Mouse (Mus musculus) midbrain, embryonic 11.5 days (tissue): ENCODE data around the gene Mroh2a. TPM values are rescaled to one million over a fixed set of nuclear protein-coding genes. Genes with fewer than 3 reads are reported as not detected.

Experiments used
- ATAC-seq: fragments of 200-750 bp; cut with Nextera tagmentation; 2 replicates; pipeline ENCODE4 v1.8.0; 2017; ENCODE audit warnings: moderate TSS enrichment, moderate library complexity; ENCODE audit not compliant: low FRiP score
- DNase-seq: peaks from one replicate; pipeline ENCODE4 v3.0.0; 2015; ENCODE audit warnings: low spot score; ENCODE audit errors: missing footprints
- H3K27ac ChIP-seq: fragments of 300-500 bp; sonication (generic); 2 replicates; pipeline ENCODE4 v1.5.1; 2014; ENCODE audit warnings: low read depth, low read length
- H3K27me3 ChIP-seq: fragments of 300-500 bp; sonication (generic); 2 replicates; pipeline ENCODE4 v1.6.1; 2014; ENCODE audit warnings: mild to moderate bottlenecking, low read length, moderate library complexity, mixed read lengths; ENCODE audit not compliant: control insufficient read depth, insufficient read depth
- H3K36me3 ChIP-seq: fragments of 300-500 bp; sonication (generic); 2 replicates; pipeline ENCODE4 v1.6.1; 2014; ENCODE audit warnings: mild to moderate bottlenecking, low read length, moderate library complexity, mixed read lengths; ENCODE audit not compliant: control insufficient read depth, insufficient read depth
- H3K4me1 ChIP-seq: fragments of 300-500 bp; sonication (generic); 2 replicates; pipeline ENCODE4 v1.6.1; 2014; ENCODE audit warnings: low read length; ENCODE audit not compliant: control insufficient read depth, insufficient read depth
- H3K4me2 ChIP-seq: fragments of 300-500 bp; sonication (generic); 2 replicates; pipeline ENCODE4 v1.6.1; 2014; ENCODE audit warnings: mild to moderate bottlenecking, moderate library complexity
- H3K4me3 ChIP-seq: fragments of 300-500 bp; sonication (generic); 2 replicates; pipeline ENCODE4 v1.5.1; 2014; ENCODE audit warnings: low read depth, low read length
- H3K9ac ChIP-seq: fragments of 300-500 bp; sonication (generic); 2 replicates; pipeline ENCODE4 v1.6.1; 2014; ENCODE audit warnings: low read length
- H3K9me3 ChIP-seq: fragments of 300-500 bp; sonication (generic); 2 replicates; pipeline ENCODE4 v1.6.1; 2016; ENCODE audit warnings: low read length; ENCODE audit not compliant: control insufficient read depth
- WGBS: fragments of 180-500 bp; shearing (Covaris S2); extraction: QIAGEN DNeasy Blood & Tissue Kit; methylation state at CpG from one replicate; pipeline ENCODE4 v1.1.7; 2014; 5-methylcytosine and 5-hydroxymethylcytosine counted together
- polyA plus RNA-seq: library from polyadenylated mRNA; unstranded; fragments of >200 nt; fragmentation: Nextera tagmentation; extraction: Ambion mirVana; gene quantifications from 2 replicates; pipeline ENCODE4 v1.2.1, GENCODE M21; 2014

Gene Mroh2a
- polyA plus RNA-seq, 1 experiment from 2014 or later: 1.7 TPM

DNA sequence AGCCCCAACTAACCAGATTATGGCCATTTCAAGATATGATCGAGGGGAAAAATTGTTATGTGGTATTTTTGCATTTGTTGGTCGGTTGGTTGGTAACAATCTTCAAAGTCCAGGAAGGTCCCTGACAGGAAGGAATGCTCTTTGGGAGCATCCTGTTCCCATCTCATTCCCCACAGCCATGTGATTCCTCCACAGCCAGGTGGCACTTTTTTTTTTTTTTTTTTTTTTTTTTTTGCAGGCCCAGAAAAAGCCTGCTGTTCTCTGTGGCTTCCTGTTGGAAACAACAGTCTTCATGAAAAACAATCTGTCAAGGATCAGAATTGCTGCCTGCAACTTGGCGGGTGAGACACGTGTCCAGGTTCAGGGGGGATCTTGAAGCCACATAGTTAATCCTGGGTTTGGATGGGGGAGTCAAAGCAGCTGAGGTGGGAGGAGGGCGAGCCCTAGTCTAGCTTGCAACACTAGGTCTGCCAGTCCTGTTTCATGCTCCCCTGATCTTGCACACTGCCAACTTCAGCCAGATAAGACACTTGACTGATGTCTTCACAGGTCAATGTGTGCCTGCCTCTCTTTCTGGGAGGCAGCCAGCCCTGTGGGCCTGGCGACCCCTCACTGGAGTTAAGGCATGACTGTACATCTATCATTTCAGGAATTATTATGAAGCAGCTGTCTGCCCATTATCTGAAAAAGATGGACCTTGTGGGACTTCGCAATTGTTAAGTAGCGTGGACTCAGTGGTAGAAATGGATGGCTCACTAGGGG, 32.3 kb downstream of the Mroh2a start:
- Histone ChIP-seq H3K4me1 (no peaks in the 10 kb centered on the region), H3K4me2 (no peak overlapping the region), H3K27ac (no peak overlapping the region), H3K36me3 (peaks cover 33% of the 10 kb centered on the region), H3K9ac (no peak overlapping the region), H3K4me3 (no peak overlapping the region), H3K27me3 (no peaks in the 10 kb centered on the region), H3K9me3 (peaks cover 58% of the 10 kb centered on the region)
- DNase-seq: no peak
- peak; percentile 6; the same call in 1 of the 2 replicates for ATAC-seq
- 82% methylated on average over 8 of the region's 8 CpGs for WGBS

DNA sequence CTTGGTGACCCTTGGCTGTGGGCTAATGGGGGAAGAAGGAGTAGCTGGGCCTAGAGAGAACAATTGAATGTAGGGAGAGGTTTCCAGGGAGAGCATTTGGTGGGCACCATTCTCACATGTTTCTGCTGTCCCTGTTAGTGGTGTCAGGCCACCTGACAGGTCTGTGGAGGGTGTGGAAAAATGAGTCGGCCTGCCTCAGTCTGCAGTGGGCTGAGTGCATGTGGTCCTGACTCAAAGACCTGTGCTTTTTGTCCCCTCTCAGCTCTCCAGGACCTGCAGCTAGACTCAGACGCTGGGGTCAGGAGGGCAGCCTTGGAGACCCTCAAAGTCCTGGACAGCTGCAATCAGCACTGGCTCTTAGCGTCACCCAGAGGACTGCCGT, 32.8 kb downstream of the Mroh2a start:
- H3K36me3 ChIP-seq: peaks cover 38% of the 10 kb centered on the region
- WGBS: 84% methylated on average over 4 of the region's 4 CpGs
- H3K27me3 ChIP-seq: no peaks in the 10 kb centered on the region
- H3K4me2 ChIP-seq: no peak overlapping the region
- peaks cover 52% of the 10 kb centered on the region for H3K9me3 ChIP-seq
- DNase-seq: no peak
- peak; percentile 5 for ATAC-seq
- no peaks in the 10 kb centered on the region for H3K4me1 ChIP-seq
- H3K4me3 ChIP-seq: no peak overlapping the region
- H3K27ac ChIP-seq: no peak overlapping the region
- H3K9ac ChIP-seq: no peak overlapping the region

DNA sequence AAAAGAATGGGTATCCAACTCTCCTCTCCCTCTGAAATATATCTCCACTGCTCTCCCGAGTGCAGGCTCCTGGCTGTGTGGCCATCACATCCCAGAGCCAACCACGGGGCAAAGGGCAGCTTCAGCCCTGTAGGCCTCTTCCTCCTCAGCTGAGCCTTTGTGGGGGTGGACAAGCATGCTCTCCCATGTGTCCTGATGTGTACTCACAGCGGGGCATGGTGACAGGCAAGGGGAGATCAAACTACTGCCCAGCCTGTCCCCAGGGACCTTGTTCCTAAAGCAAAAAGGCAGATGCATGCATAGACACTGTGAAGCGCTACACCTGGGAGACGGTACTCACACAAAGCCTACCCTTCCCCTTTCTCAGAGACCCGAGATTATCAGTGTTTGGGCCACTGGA, 33.3 kb downstream of the Mroh2a start:
- DNase-seq: no peak
- Histone ChIP-seq H3K4me2 (no peak overlapping the region), H3K9me3 (peaks cover 48% of the 10 kb centered on the region), H3K4me1 (no peaks in the 10 kb centered on the region), H3K27me3 (no peaks in the 10 kb centered on the region), H3K36me3 (peaks cover 43% of the 10 kb centered on the region), H3K9ac (no peak overlapping the region), H3K27ac (no peak overlapping the region), H3K4me3 (no peak overlapping the region)
- WGBS: 82% methylated on average over 6 of the region's 6 CpGs
- ATAC-seq: peak; percentile 19

DNA sequence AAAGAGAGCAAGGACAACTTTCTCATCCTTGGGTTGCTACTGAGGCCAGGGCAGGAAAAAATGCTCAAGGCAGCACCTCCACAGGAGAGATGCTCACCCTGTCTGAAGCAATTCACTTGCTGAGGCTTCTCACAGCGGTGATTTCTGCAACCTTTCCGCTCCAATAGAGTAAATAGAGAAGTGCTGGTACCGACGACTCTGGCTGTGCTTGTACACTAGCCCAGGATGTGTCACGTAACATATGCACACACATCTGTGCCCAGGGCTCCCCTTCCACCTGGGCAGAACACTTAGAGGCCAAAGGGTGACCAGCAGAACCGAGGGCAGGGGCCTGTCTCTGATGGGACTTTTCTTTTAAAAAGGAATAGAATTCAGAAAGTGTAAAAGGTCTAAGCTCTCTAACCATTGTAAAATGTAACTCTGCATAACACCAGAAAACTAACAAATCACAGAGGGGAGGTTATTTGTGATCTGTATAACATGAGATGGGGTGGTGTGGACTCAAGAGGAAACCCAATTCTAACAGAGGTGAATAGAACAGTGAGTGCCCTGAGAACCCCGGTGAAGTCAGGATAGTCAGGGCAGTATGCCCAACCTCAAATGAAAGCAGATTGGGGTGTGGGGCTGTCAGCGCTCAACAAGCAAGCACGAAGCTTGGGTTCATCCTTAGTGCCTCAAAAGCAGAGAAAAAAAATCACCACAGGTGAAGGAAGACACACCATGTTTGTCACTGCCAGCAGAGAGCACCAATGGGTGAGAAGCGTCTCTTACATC, 34.0 kb downstream of the Mroh2a start:
- peaks cover 50% of the 10 kb centered on the region for H3K36me3 ChIP-seq
- H3K4me3 ChIP-seq: no peak overlapping the region
- H3K9ac ChIP-seq: no peak overlapping the region
- no peaks in the 10 kb centered on the region for H3K27me3 ChIP-seq
- no peaks in the 10 kb centered on the region for H3K4me1 ChIP-seq
- no peak overlapping the region for H3K27ac ChIP-seq
- 85% methylated on average over 10 of the region's 10 CpGs for WGBS
- no peak for DNase-seq
- H3K9me3 ChIP-seq: peaks cover 45% of the 10 kb centered on the region
- no peak overlapping the region for H3K4me2 ChIP-seq
- ATAC-seq: no peak

DNA sequence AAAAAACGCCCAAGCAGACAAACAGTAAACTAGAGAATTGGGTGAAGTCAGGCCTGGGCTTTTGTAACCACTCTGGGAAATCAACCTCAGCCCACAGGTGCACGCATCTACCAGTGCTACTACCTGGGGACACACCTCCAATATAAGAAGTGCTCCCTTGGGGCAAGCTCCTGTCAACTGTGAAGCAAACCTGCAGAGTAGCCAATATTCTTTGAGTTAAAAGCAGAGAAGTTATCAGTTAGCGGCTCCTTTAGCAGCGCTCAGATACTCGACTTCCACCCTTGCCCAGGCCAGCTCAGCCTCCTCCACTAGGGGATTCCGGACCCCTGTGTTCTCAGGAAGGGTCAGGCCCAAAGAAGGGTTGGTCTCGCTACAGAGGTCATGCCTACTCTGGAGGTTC, 34.9 kb downstream of the Mroh2a start:
- ATAC-seq: no peak
- Histone ChIP-seq H3K27me3 (no peaks in the 10 kb centered on the region), H3K4me3 (no peak overlapping the region), H3K4me1 (no peaks in the 10 kb centered on the region), H3K27ac (no peak overlapping the region), H3K36me3 (peaks cover 59% of the 10 kb centered on the region), H3K4me2 (no peak overlapping the region), H3K9ac (no peak overlapping the region), H3K9me3 (peaks cover 44% of the 10 kb centered on the region)
- no peak for DNase-seq
- 86% methylated on average over 7 of the region's 7 CpGs for WGBS

DNA sequence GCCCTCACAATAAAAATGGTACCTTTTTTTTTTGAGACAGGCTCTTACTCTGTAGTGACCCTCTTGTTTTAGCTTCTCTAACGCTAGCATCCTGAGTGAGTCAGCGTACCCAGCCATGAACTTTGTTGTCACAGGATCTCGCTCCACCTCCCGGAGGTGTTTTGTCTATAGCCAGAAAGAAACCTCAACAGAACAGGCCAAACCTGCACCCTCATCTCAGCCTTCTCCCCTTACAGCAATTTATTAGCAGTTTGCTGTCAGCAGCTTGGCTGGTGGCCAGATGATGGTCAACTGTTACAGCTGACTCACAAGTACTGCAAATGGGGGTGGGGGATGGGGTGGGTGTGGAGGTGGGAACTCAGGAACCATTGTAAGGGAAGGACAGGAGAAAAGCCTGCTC, 35.5 kb downstream of the Mroh2a start:
- no peak overlapping the region for H3K4me3 ChIP-seq
- H3K9me3 ChIP-seq: peaks cover 39% of the 10 kb centered on the region
- no peak overlapping the region for H3K9ac ChIP-seq
- no peak overlapping the region for H3K27ac ChIP-seq
- no peak for DNase-seq
- WGBS: 91% methylated on average over 4 of the region's 4 CpGs
- no peak overlapping the region for H3K4me2 ChIP-seq
- H3K36me3 ChIP-seq: peaks cover 65% of the 10 kb centered on the region
- no peaks in the 10 kb centered on the region for H3K27me3 ChIP-seq
- no peaks in the 10 kb centered on the region for H3K4me1 ChIP-seq
- ATAC-seq: no peak

DNA sequence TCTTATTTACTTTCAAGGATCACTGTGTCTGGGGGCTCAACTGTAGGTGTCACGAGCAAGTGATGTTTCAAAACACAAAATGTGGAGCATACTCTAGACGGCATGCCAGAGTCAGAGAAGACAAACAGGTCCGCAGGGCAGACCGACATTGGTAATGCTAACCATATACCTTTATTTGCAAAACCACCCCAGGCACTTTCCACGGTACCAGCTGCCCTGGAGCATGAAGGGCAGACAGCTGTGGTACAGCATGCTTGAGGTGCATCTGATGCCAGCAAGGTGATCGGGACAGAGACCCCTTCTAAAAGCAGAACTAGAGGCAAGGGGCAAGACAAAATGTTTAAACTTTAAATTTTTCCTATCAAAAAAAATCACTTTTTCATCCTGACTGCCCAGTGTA, 36.2 kb downstream of the Mroh2a start:
- Histone ChIP-seq H3K4me3 (no peak overlapping the region), H3K27me3 (no peaks in the 10 kb centered on the region), H3K4me2 (no peak overlapping the region), H3K9me3 (peaks cover 32% of the 10 kb centered on the region), H3K36me3 (peaks cover 72% of the 10 kb centered on the region), H3K27ac (no peak overlapping the region), H3K4me1 (no peaks in the 10 kb centered on the region), H3K9ac (no peak overlapping the region)
- DNase-seq (no peak), ATAC-seq (no peak)
- 78% methylated on average over 6 of the region's 6 CpGs for WGBS

DNA sequence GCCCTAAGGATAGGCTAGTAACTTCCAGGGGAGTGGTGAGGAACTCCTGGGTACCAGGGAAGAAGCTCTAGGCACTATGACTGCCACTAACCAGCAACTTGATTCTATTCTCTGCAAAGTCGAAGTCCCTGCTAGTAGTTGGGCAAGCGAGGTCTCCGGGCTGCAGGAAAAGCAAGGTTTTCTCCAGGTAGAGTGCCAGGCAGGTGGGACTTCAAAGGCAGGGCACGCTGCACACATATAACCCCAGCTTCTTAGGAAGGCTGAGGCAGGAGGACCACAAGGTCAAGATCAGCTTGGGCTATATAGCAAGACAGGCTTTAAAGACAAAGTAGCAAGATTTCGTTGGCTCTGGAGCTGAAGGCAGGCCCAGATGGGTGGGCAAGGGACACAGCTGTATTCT, 37.0 kb downstream of the Mroh2a start:
- Histone ChIP-seq H3K9ac (no peak overlapping the region), H3K4me1 (no peaks in the 10 kb centered on the region)
- WGBS: 90% methylated on average over 5 of the region's 5 CpGs

DNA sequence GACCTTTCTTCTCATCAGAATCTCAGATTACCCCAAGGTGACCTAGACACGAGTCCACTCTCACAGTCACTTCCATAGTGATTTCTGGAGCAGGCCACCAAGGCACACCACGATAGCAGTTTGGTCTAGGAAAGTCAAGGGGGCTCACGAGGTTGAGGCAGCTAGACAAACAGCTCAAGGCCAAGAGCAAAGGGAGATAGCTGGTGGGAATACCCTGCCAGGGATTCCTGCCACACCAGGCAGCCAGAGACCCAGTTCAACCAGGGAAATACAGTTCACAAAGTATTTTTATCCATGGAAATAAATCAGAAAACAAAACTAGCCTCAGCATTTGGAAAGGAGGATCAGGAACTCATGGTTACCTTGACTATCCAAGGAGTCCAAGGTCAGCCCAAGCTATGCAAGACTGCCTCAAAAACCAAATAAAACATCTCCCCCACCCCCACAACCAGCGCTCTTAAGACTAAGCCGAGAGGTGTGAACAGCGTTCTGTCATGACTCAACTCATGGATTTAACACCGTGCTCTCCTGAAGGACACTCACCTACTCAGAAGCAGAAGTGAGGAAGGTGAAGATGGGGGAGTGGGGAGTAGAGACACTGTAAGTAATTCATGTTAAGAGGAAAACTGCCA, 37.6 kb downstream of the Mroh2a start:
- ATAC-seq (no peak), DNase-seq (no peak)
- no peak overlapping the region for H3K27ac ChIP-seq
- WGBS: 90% methylated on average over 7 of the region's 7 CpGs
- peaks cover 25% of the 10 kb centered on the region for H3K9me3 ChIP-seq
- peaks cover 86% of the 10 kb centered on the region for H3K36me3 ChIP-seq
- no peak overlapping the region for H3K9ac ChIP-seq
- H3K4me3 ChIP-seq: no peak overlapping the region
- no peak overlapping the region for H3K4me2 ChIP-seq
- no peaks in the 10 kb centered on the region for H3K4me1 ChIP-seq
- no peaks in the 10 kb centered on the region for H3K27me3 ChIP-seq

More for the DNA sequence above, 37.0 kb downstream of the Mroh2a start:
- DNase-seq (no peak), ATAC-seq (no peak)
- Histone ChIP-seq H3K27ac (no peak overlapping the region), H3K9me3 (peaks cover 28% of the 10 kb centered on the region), H3K4me2 (no peak overlapping the region), H3K4me3 (no peak overlapping the region), H3K36me3 (peaks cover 80% of the 10 kb centered on the region), H3K27me3 (no peaks in the 10 kb centered on the region)
